Mouse (Mus musculus): ENCODE results near the gene Cenpw.
A peak's percentile ranks its signal among the peaks of the same experiment; 100 is the strongest.

The Cenpw gene

GRCm38 (mm10) chr10:30199916-30200826 lies at the start of gene Cenpw:
Cenpw (minus strand) TSS chr10:30200560.
- peak; percentile 81 to 88 for DNase-seq

- no peak for DNase-seq
Observed at GRCm38 (mm10) chr10:30249654-30250053, 49.3 kb upstream of the Cenpw start.

GRCm38 (mm10) chr10:30199501-30199900 lies 859 bp downstream of the Cenpw start:
- no peak for DNase-seq

- DNase-seq = no peak
Observed at GRCm38 (mm10) chr10:30167700-30168099, 32.7 kb downstream of the Cenpw start.

Data from kidney, postnatal 25 days (tissue).